8 mouse cellular contexts compared by ENCODE assay signal in the genomic region with DNA sequence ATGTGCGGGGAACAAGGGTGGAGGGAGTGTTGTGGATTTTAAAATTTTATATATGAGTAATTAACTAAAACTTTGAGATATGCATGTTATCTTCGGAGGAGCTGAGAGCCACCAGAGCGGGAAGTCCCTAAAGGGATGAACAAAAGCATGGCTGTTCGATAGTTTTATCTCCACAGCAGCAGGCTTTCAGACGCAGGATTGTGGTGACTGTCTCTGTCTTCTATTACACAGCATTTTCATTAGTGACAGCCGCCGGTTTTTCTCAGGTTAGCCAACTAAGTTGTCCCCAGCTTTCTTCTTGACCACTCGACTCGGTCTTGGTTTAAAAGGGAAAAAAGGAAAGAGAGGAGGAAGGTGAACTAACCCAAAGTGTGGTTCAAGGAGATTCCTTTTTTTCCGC. TPM values are rescaled to one million over a fixed set of nuclear protein-coding genes. Genes with fewer than 3 reads are reported as not detected.
DNase-seq lines count a peak whose midpoint lies in the region; ATAC-seq lines count a peak whose summit lies in the region.

No protein-coding gene starts in this region.

- WGBS in kidney, embryonic 15.5 days = 14% methylated on average over 10 of the region's 10 CpGs
- 10% methylated on average over 10 of the region's 10 CpGs for WGBS in hindbrain, embryonic 15.5 days
- 8% methylated on average over 10 of the region's 10 CpGs for WGBS in midbrain, embryonic 14.5 days

- peak overlapping the region; percentile 56 for H3K9ac ChIP-seq in kidney, embryonic 15.5 days
- peak overlapping the region; percentile 64 for H3K9ac ChIP-seq in hindbrain, embryonic 15.5 days
- H3K9ac ChIP-seq in midbrain, embryonic 14.5 days (replicated peaks; ENCODE audit: low read length) = peak overlapping the region; percentile 65

- peak overlapping the region; percentile 61 for H3K4me2 ChIP-seq in kidney, embryonic 15.5 days
- peak overlapping the region; percentile 63 for H3K4me2 ChIP-seq in hindbrain, embryonic 15.5 days
- peak overlapping the region; percentile 69 for H3K4me2 ChIP-seq in midbrain, embryonic 14.5 days (ENCODE audit: low read length)

- H3K27ac ChIP-seq in kidney, embryonic 15.5 days = no peak overlapping the region
- peak overlapping the region; percentile 63 for H3K27ac ChIP-seq in brown adipose tissue, adult 24 weeks (replicated peaks; ENCODE audit: low read depth, low read length)
- peak overlapping the region; percentile 81 for H3K27ac ChIP-seq in hindbrain, embryonic 15.5 days (replicated peaks)
- peak overlapping the region; percentile 80 for H3K27ac ChIP-seq in midbrain, embryonic 14.5 days (replicated peaks; ENCODE audit: low read depth, low read length)

- peak overlapping the region; percentile 91 for H3K4me3 ChIP-seq in kidney, embryonic 15.5 days (replicated peaks)
- H3K4me3 ChIP-seq in brown adipose tissue, adult 24 weeks (ENCODE audit: insufficient read depth, low read depth, low read length) = peak overlapping the region; percentile 80
- peak overlapping the region; percentile 85 for H3K4me3 ChIP-seq in hindbrain, embryonic 15.5 days
- H3K4me3 ChIP-seq in midbrain, embryonic 14.5 days (replicated peaks; ENCODE audit: low read depth, low read length) = peak overlapping the region; percentile 91

- ATAC-seq in kidney, embryonic 15.5 days (replicated peaks; ENCODE audit: low FRiP score) = no peak
- no peak for ATAC-seq in hindbrain, embryonic 15.5 days (ENCODE audit: low FRiP score, low read depth)
- ATAC-seq in midbrain, embryonic 14.5 days (ENCODE audit: low FRiP score, low TSS enrichment) = no peak

- peaks cover 20% of the 10 kb centered on the region for H3K4me1 ChIP-seq in kidney, embryonic 15.5 days
- H3K4me1 ChIP-seq in brown adipose tissue, adult 24 weeks (ENCODE audit: control insufficient read depth, insufficient read depth, insufficient read length, low read length) = peaks cover 3% of the 10 kb centered on the region
- H3K4me1 ChIP-seq in hindbrain, embryonic 15.5 days (replicated peaks) = peaks cover 34% of the 10 kb centered on the region
- H3K4me1 ChIP-seq in midbrain, embryonic 14.5 days (ENCODE audit: control insufficient read depth, insufficient read depth, low read length) = peaks cover 30% of the 10 kb centered on the region

- no peaks in the 10 kb centered on the region for H3K36me3 ChIP-seq in kidney, embryonic 15.5 days
- H3K36me3 ChIP-seq in hindbrain, embryonic 15.5 days = no peaks in the 10 kb centered on the region
- H3K36me3 ChIP-seq in midbrain, embryonic 14.5 days (ENCODE audit: control insufficient read depth, insufficient read depth, low read length) = no peaks in the 10 kb centered on the region

- no peaks in the 10 kb centered on the region for H3K9me3 ChIP-seq in kidney, embryonic 15.5 days (replicated peaks)
- H3K9me3 ChIP-seq in hindbrain, embryonic 15.5 days = no peaks in the 10 kb centered on the region
- no peaks in the 10 kb centered on the region for H3K9me3 ChIP-seq in midbrain, embryonic 14.5 days (ENCODE audit: control insufficient read depth, low read length)

- no peak for DNase-seq in kidney, adult 9 months
- DNase-seq in midbrain, embryonic 14.5 days = no peak
- DNase-seq in thymus, postnatal 36 days = no peak
- no peak for DNase-seq in layer of hippocampus, postnatal 25 days (ENCODE audit: extremely low spot score in 1 of 2, low spot score in 1 of 2)
- no peak for DNase-seq in frontal cortex, postnatal 14 days (ENCODE audit: low spot score in 2 of 2)

- H3K27me3 ChIP-seq in kidney, embryonic 15.5 days = peaks cover 9% of the 10 kb centered on the region; the same call in 1 of the 2 replicates
- H3K27me3 ChIP-seq in hindbrain, embryonic 15.5 days = no peaks in the 10 kb centered on the region; the same call in 1 of the 2 replicates
- H3K27me3 ChIP-seq in midbrain, embryonic 14.5 days (ENCODE audit: control insufficient read depth, insufficient read depth, low read length) = no peaks in the 10 kb centered on the region

RNA-seq across cellular contexts. Expression of a gene that starts 0.7 kb away (rescaled TPM):
- 9.0 and 9.4 TPM in 2 replicates for polyA plus RNA-seq in kidney, embryonic 15.5 days (2015; fragmentation: Nextera tagmentation; extraction: Ambion mirVana)
- polyA plus RNA-seq in brown adipose tissue, adult 24 weeks (2012; ENCODE audit: insufficient read depth, insufficient read length, missing spikeins) = 8.3 and 11.1 TPM in 2 replicates
- 26.4 and 26.5 TPM in 2 replicates for polyA plus RNA-seq in hindbrain, embryonic 15.5 days (2015; fragmentation: Nextera tagmentation; extraction: Ambion mirVana)
- polyA plus RNA-seq in midbrain, embryonic 14.5 days (2014; fragmentation: Nextera tagmentation; extraction: Ambion mirVana) = 41.4 and 42.8 TPM in 2 replicates
- 10 to 100 TPM; 60.5 to 71.6 TPM for total RNA-seq in layer of hippocampus, postnatal 25 days (2021)
